13 mouse cellular contexts compared by ENCODE assay signal in the genomic region with DNA sequence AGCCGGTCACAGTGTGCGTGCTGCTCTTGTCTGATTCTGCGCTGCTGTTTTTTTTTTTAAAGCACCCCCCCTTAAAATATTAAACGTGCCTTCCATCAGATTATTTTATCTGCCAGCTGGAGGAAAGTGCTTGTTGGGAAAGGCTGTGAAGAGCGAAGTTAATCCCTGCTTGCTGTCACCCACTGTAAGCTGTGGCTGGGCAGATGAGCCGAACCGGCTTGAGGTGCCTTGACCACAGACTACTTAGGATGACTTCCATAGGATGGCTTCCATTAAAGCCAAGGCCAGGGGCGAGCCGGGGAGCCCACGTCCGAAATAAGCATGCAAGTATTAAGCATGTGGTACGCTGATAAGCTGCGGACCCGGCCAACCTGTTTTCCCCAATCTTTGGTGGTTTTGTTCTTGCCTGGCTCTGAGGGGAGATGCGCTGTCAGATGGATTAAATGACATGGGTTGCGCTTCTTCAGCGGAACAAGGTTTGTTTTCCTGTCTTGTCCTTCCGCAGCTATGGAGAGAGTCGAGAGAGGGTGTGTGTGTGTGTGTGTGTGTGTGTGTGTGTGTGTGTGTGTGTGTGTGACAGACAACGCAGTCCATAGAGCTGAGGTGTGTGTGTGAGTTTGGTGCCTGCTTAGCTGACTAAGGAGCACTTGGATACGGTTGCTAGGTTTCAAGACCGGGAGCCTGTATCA.
DNase-seq lines count a peak whose midpoint lies in the region; ATAC-seq and TF ChIP-seq lines count a peak whose summit lies in the region.
"Had no signal": no experiment of that assay in that cellular context is flagged by ENCODE, and none has a peak within 500 bp of the region (broad histone marks: within the 10 kb centered on the region; RNA-seq: fewer than 3 reads in every experiment).

No protein-coding gene starts in this region.

- no peak overlapping the region for H3K4me2 ChIP-seq in embryonic facial prominence, embryonic 14.5 days (ENCODE audit: low read depth, low read length)
- H3K4me2 ChIP-seq in forebrain, embryonic 16.5 days (ENCODE audit: low read length), result peak overlapping the region; percentile 18
- H3K4me2 ChIP-seq in neural tube, embryonic 15.5 days, result peak overlapping the region; percentile 35
- no peak overlapping the region for H3K4me2 ChIP-seq in heart, embryonic 12.5 days
- H3K4me2 ChIP-seq: heart, embryonic 15.5 days; liver, embryonic 11.5 days had no signal

- H3K9ac ChIP-seq in embryonic facial prominence, embryonic 14.5 days (ENCODE audit: low read depth, low read length), result no peak overlapping the region
- peak overlapping the region; percentile 22; the same call in 1 of the 2 replicates for H3K9ac ChIP-seq in forebrain, embryonic 16.5 days (replicated peaks; ENCODE audit: low read depth, low read length)
- H3K9ac ChIP-seq in neural tube, embryonic 15.5 days (replicated peaks), result no peak overlapping the region
- H3K9ac ChIP-seq in heart, embryonic 12.5 days, result no peak overlapping the region
- H3K9ac ChIP-seq: heart, embryonic 15.5 days had no signal

- H3K36me3 ChIP-seq in embryonic facial prominence, embryonic 14.5 days (ENCODE audit: control insufficient read depth, insufficient read depth, low read length), result no peaks in the 10 kb centered on the region
- H3K36me3 ChIP-seq in embryonic facial prominence, embryonic 10.5 days (replicated peaks), result no peaks in the 10 kb centered on the region
- H3K36me3 ChIP-seq in forebrain, embryonic 16.5 days (ENCODE audit: control insufficient read depth, insufficient read depth), result no peaks in the 10 kb centered on the region
- no peaks in the 10 kb centered on the region for H3K36me3 ChIP-seq in neural tube, embryonic 15.5 days
- H3K36me3 ChIP-seq in kidney, adult 2 months (ENCODE audit: control insufficient read depth, insufficient read depth, low read length), result no peaks in the 10 kb centered on the region
- no peaks in the 10 kb centered on the region for H3K36me3 ChIP-seq in heart, embryonic 12.5 days
- H3K36me3 ChIP-seq: heart, embryonic 15.5 days had no signal

- TF ChIP-seq POLR2A in kidney, adult 2 months (IDR thresholded peaks at IDR 0.05; ENCODE audit: low read depth, low read length), result no peak

- no peak for TF ChIP-seq CTCF in kidney, adult 2 months (conservative IDR thresholded peaks at IDR 0.05; ENCODE audit: insufficient read depth, insufficient read length, low read depth, low read length)

- DNase-seq in embryonic facial prominence, embryonic 14.5 days (ENCODE audit: low spot score), result no peak
- DNase-seq in embryonic facial prominence, embryonic 10.5 days (ENCODE audit: low spot score), result no peak
- peak; percentile 46 to 55 for DNase-seq in layer of hippocampus, postnatal 14 days (ENCODE audit: low spot score in 2 of 2)
- no peak for DNase-seq in kidney, adult 2 months
- DNase-seq in spleen, adult 18-20 months, result no peak
- DNase-seq: adrenal gland, postnatal 10 days; lung, postnatal 4 days had no signal

- no peaks in the 10 kb centered on the region for H3K9me3 ChIP-seq in embryonic facial prominence, embryonic 14.5 days (ENCODE audit: control insufficient read depth, low read length)
- H3K9me3 ChIP-seq in embryonic facial prominence, embryonic 10.5 days, result no peaks in the 10 kb centered on the region
- no peaks in the 10 kb centered on the region for H3K9me3 ChIP-seq in forebrain, embryonic 16.5 days (ENCODE audit: control insufficient read depth, low read length)
- no peaks in the 10 kb centered on the region for H3K9me3 ChIP-seq in neural tube, embryonic 15.5 days (replicated peaks)
- no peaks in the 10 kb centered on the region for H3K9me3 ChIP-seq in heart, embryonic 12.5 days (replicated peaks)
- H3K9me3 ChIP-seq: heart, embryonic 15.5 days had no signal

- ATAC-seq in embryonic facial prominence, embryonic 14.5 days (ENCODE audit: low read depth), result 0 out of 2 replicates have a peak, but pooled peaks have one; percentile 26
- ATAC-seq in forebrain, embryonic 16.5 days, result peak; percentile 92
- peak; percentile 89 for ATAC-seq in neural tube, embryonic 15.5 days (ENCODE audit: low FRiP score)
- no peak for ATAC-seq in heart, embryonic 12.5 days (ENCODE audit: insufficient number of reproducible peaks, low FRiP score)

- no peaks in the 10 kb centered on the region for H3K27me3 ChIP-seq in embryonic facial prominence, embryonic 14.5 days (replicated peaks; ENCODE audit: control insufficient read depth, insufficient read depth, low read length)
- H3K27me3 ChIP-seq in embryonic facial prominence, embryonic 10.5 days (replicated peaks; ENCODE audit: low read depth, poor library complexity, severe bottlenecking), result no peaks in the 10 kb centered on the region
- no peaks in the 10 kb centered on the region for H3K27me3 ChIP-seq in forebrain, embryonic 16.5 days (replicated peaks; ENCODE audit: control insufficient read depth, insufficient read depth, low read length)
- no peaks in the 10 kb centered on the region for H3K27me3 ChIP-seq in neural tube, embryonic 15.5 days (replicated peaks)
- H3K27me3 ChIP-seq in kidney, adult 2 months (replicated peaks; ENCODE audit: control insufficient read depth, insufficient read depth, low read length), result no peaks in the 10 kb centered on the region
- 0 out of 2 replicates have a peak, but pooled peaks cover 2% of the 10 kb centered on the region for H3K27me3 ChIP-seq in heart, embryonic 12.5 days (replicated peaks)
- H3K27me3 ChIP-seq: heart, embryonic 15.5 days had no signal

- H3K4me3 ChIP-seq in embryonic facial prominence, embryonic 14.5 days (ENCODE audit: low read depth, low read length), result no peak overlapping the region
- H3K4me3 ChIP-seq in embryonic facial prominence, embryonic 10.5 days, result no peak overlapping the region
- peak overlapping the region; percentile 21 for H3K4me3 ChIP-seq in forebrain, embryonic 16.5 days (replicated peaks; ENCODE audit: low read length)
- H3K4me3 ChIP-seq in neural tube, embryonic 15.5 days (replicated peaks), result 0 out of 2 replicates have a peak overlapping the region, but pooled peaks have one; percentile 5
- H3K4me3 ChIP-seq in kidney, adult 2 months (ENCODE audit: insufficient read depth, low read depth, low read length), result no peak overlapping the region
- H3K4me3 ChIP-seq in heart, embryonic 12.5 days, result no peak overlapping the region
- H3K4me3 ChIP-seq: heart, embryonic 15.5 days had no signal

- no peak overlapping the region for H3K27ac ChIP-seq in embryonic facial prominence, embryonic 14.5 days (replicated peaks; ENCODE audit: low read depth, low read length)
- H3K27ac ChIP-seq in embryonic facial prominence, embryonic 10.5 days (replicated peaks), result no peak overlapping the region
- H3K27ac ChIP-seq in forebrain, embryonic 16.5 days (ENCODE audit: low read length), result peak overlapping the region; percentile 77
- H3K27ac ChIP-seq in neural tube, embryonic 15.5 days (replicated peaks), result peak overlapping the region; percentile 77
- no peak overlapping the region for H3K27ac ChIP-seq in kidney, adult 2 months (ENCODE audit: insufficient read depth, low read depth, low read length)
- H3K27ac ChIP-seq in heart, embryonic 12.5 days (ENCODE audit: poor library complexity, severe bottlenecking), result no peak overlapping the region
- H3K27ac ChIP-seq: heart, embryonic 15.5 days; kidney, postnatal 0 days had no signal

- WGBS in embryonic facial prominence, embryonic 14.5 days, result 75% methylated on average over 22 of the region's 22 CpGs
- WGBS in embryonic facial prominence, embryonic 10.5 days, result 80% methylated on average over 22 of the region's 22 CpGs
- 59% methylated on average over 22 of the region's 22 CpGs for WGBS in forebrain, embryonic 16.5 days
- 63% methylated on average over 22 of the region's 22 CpGs for WGBS in neural tube, embryonic 15.5 days
- 81% methylated on average over 22 of the region's 22 CpGs for whole genome bisulfite sequencing in kidney, adult 2 months
- WGBS in heart, embryonic 12.5 days, result 76% methylated on average over 22 of the region's 22 CpGs

- no peaks in the 10 kb centered on the region for H3K4me1 ChIP-seq in embryonic facial prominence, embryonic 14.5 days (ENCODE audit: control insufficient read depth, insufficient read depth, low read length)
- peaks cover 2% of the 10 kb centered on the region; the same call in 1 of the 2 replicates for H3K4me1 ChIP-seq in embryonic facial prominence, embryonic 10.5 days
- peaks cover 15% of the 10 kb centered on the region for H3K4me1 ChIP-seq in forebrain, embryonic 16.5 days (replicated peaks; ENCODE audit: control insufficient read depth, insufficient read depth, low read length)
- peaks cover 17% of the 10 kb centered on the region for H3K4me1 ChIP-seq in neural tube, embryonic 15.5 days
- no peaks in the 10 kb centered on the region for H3K4me1 ChIP-seq in kidney, adult 2 months (ENCODE audit: control insufficient read depth, insufficient read depth, low read length)
- H3K4me1 ChIP-seq in heart, embryonic 12.5 days (replicated peaks), result no peaks in the 10 kb centered on the region
- H3K4me1 ChIP-seq: heart, embryonic 15.5 days had no signal

Comparison
In these comparisons a context has a peak if more than half of its experiments do, and no peak if none do; other contexts are left out.
1. DNase-seq: peak in layer of hippocampus, postnatal 14 days (2 of 2); none in embryonic facial prominence, embryonic 14.5 days (single experiment), embryonic facial prominence, embryonic 10.5 days (single experiment), kidney, adult 2 months (single experiment) and spleen, adult 18-20 months (0 of 2).
2. H3K27ac ChIP-seq: peak in forebrain, embryonic 16.5 days (single experiment) and neural tube, embryonic 15.5 days (single experiment); none in embryonic facial prominence, embryonic 14.5 days (single experiment), embryonic facial prominence, embryonic 10.5 days (single experiment), kidney, adult 2 months (single experiment) and heart, embryonic 12.5 days (single experiment).
3. H3K4me2 ChIP-seq: peak in forebrain, embryonic 16.5 days (single experiment) and neural tube, embryonic 15.5 days (single experiment); none in embryonic facial prominence, embryonic 14.5 days (single experiment) and heart, embryonic 12.5 days (single experiment).
4. H3K4me3 ChIP-seq: peak in forebrain, embryonic 16.5 days (single experiment) and neural tube, embryonic 15.5 days (single experiment); none in embryonic facial prominence, embryonic 14.5 days (single experiment), embryonic facial prominence, embryonic 10.5 days (single experiment), kidney, adult 2 months (single experiment) and heart, embryonic 12.5 days (single experiment).